Mouse (Mus musculus): ENCODE data around the gene Lgals2. TPM values are rescaled to one million over a fixed set of nuclear protein-coding genes. Genes with fewer than 3 reads are reported as not detected.

The Lgals2 gene
- total RNA-seq, 2 experiments from 2014 or later: 0.53 TPM; not detected in 1

Small RNA genes within 50 kb of the gene (microRNA-seq; reads per million reads assigned to microRNA genes)
- 0.85 to 2.2 reads per million in 2 experiments for gene Mir6955

Other genes with a start within 250 kb of the Lgals2 start
- gene Elfn2, start 136.8 kb downstream of the Lgals2 start, total RNA-seq (2021): 1 to 10 TPM; 3.5 to 4.2 TPM
- gene Mfng, start 82.1 kb downstream of the Lgals2 start, total RNA-seq (2021): 10 to 100 TPM; 14.0 to 14.6 TPM
- gene Card10, start 52.5 kb downstream of the Lgals2 start, total RNA-seq (2021): 10 to 100 TPM; 20.3 to 20.6 TPM
- gene Cdc42ep1, start 12.9 kb downstream of the Lgals2 start, total RNA-seq (2021): 10 to 100 TPM; 47.5 to 50.8 TPM
- gene Gga1, start 21.7 kb upstream of the Lgals2 start, total RNA-seq (2021): 10 to 100 TPM; 38.4 to 39.7 TPM
- gene Gm49510, start 44.1 kb upstream of the Lgals2 start, total RNA-seq (2021): not detected
- gene Sh3bp1, start 44.2 kb upstream of the Lgals2 start, total RNA-seq (2021): 1 to 10 TPM; 4.6 to 6.3 TPM
- gene Pdxp, start 58.4 kb upstream of the Lgals2 start, total RNA-seq (2021): 1 to 10 TPM; 1.6 to 1.9 TPM
- 100 to 1,000 TPM; 236 to 276 TPM for gene Lgals1, start 71.2 kb upstream of the Lgals2 start, total RNA-seq (2021)
- 10 to 100 TPM; 13.6 to 14.3 TPM for gene Nol12, start 79.4 kb upstream of the Lgals2 start, total RNA-seq (2021)
- gene Triobp, start 92.2 kb upstream of the Lgals2 start, total RNA-seq (2021): 10 to 100 TPM; 44.6 to 49.6 TPM
- 100 to 1,000 TPM; 104 to 128 TPM for gene H1f0, start 172.9 kb upstream of the Lgals2 start, total RNA-seq (2021)
- gene Galr3, start 186.4 kb upstream of the Lgals2 start, total RNA-seq (2021): not detected
- 1 to 10 TPM; 8.7 to 9.4 TPM for gene Ankrd54, start 207.4 kb upstream of the Lgals2 start, total RNA-seq (2021)
- gene Eif3l, start 219.7 kb upstream of the Lgals2 start, total RNA-seq (2021): 10 to 100 TPM; 73.8 to 81.1 TPM

Data from heart, postnatal 14 days (tissue).